In the genomic region with DNA sequence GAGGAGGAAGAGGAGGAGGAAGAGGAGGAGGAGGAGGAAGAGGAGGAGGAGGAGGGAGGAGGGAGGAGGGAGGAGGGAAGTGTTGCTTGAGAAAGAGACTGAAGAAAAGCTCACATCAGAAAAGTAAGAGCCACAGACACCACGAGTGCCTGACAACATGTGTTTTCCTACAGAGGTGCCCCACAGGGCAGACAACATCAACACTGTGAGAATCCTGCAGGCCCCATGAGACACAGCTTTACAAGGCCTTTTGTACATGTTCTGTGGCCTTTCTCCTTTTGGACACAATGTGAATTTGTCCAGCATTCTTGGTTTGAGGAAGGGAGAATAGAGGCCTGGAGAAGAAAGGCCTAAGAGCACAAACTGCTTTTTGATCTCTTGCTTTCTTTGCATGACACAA, we compare ENCODE assay signal across 13 mouse cellular contexts.
A peak's percentile ranks its signal among the peaks of the same experiment; 100 is the strongest.
DNase-seq lines count a peak whose midpoint lies in the region; ATAC-seq and TF ChIP-seq lines count a peak whose summit lies in the region.
"Had no signal": no experiment of that assay in that cellular context is flagged by ENCODE, and none has a peak within 500 bp of the region (broad histone marks: within the 10 kb centered on the region; RNA-seq: fewer than 3 reads in every experiment).

No protein-coding gene starts in this region.

- DNase-seq in embryo, embryonic 10 days (ENCODE audit: low spot score) = peak; percentile 11
- DNase-seq in embryo, embryonic 9.5 days (ENCODE audit: extremely low spot score) = no peak
- DNase-seq in heart, adult 11 months = peak; percentile 86
- no peak for DNase-seq in heart, postnatal 25 days (ENCODE audit: low spot score)
- DNase-seq in hindbrain, embryonic 11.5 days (ENCODE audit: low spot score) = peak; percentile 7
- no peak for DNase-seq in hindbrain, postnatal 0 days (ENCODE audit: low spot score)
- DNase-seq in midbrain, postnatal 0 days (ENCODE audit: low spot score) = no peak

- no peak overlapping the region for H3K4me2 ChIP-seq in hindbrain, embryonic 11.5 days (replicated peaks; ENCODE audit: low read depth, low read length)
- no peak overlapping the region for H3K4me2 ChIP-seq in hindbrain, postnatal 0 days (ENCODE audit: low read depth, low read length)
- no peak overlapping the region for H3K4me2 ChIP-seq in midbrain, embryonic 16.5 days (ENCODE audit: low read length)
- no peak overlapping the region for H3K4me2 ChIP-seq in midbrain, postnatal 0 days (ENCODE audit: low read depth, low read length, poor library complexity, severe bottlenecking)
- H3K4me2 ChIP-seq: embryonic facial prominence, embryonic 13.5 days; embryonic facial prominence, embryonic 15.5 days; forebrain, embryonic 12.5 days had no signal

- no peak overlapping the region for H3K9ac ChIP-seq in hindbrain, embryonic 11.5 days (ENCODE audit: low read depth, low read length)
- no peak overlapping the region for H3K9ac ChIP-seq in hindbrain, postnatal 0 days (replicated peaks; ENCODE audit: low read length)
- H3K9ac ChIP-seq in midbrain, embryonic 16.5 days (ENCODE audit: low read depth, low read length) = no peak overlapping the region
- H3K9ac ChIP-seq in midbrain, postnatal 0 days (replicated peaks; ENCODE audit: low read length, poor library complexity, severe bottlenecking) = no peak overlapping the region
- H3K9ac ChIP-seq: embryonic facial prominence, embryonic 13.5 days; embryonic facial prominence, embryonic 15.5 days; forebrain, embryonic 12.5 days had no signal

- H3K9me3 ChIP-seq in hindbrain, embryonic 11.5 days (ENCODE audit: control insufficient read depth, low read length) = no peaks in the 10 kb centered on the region
- H3K9me3 ChIP-seq in hindbrain, postnatal 0 days (ENCODE audit: low read length) = no peaks in the 10 kb centered on the region
- H3K9me3 ChIP-seq in midbrain, embryonic 16.5 days (replicated peaks; ENCODE audit: control insufficient read depth, low read length, poor library complexity, severe bottlenecking) = no peaks in the 10 kb centered on the region
- no peaks in the 10 kb centered on the region for H3K9me3 ChIP-seq in midbrain, postnatal 0 days (ENCODE audit: low read length)
- H3K9me3 ChIP-seq: embryonic facial prominence, embryonic 13.5 days; embryonic facial prominence, embryonic 15.5 days; forebrain, embryonic 10.5 days; forebrain, embryonic 12.5 days had no signal

- H3K27me3 ChIP-seq in hindbrain, embryonic 11.5 days (ENCODE audit: control insufficient read depth, insufficient read depth, low read length) = no peaks in the 10 kb centered on the region
- no peaks in the 10 kb centered on the region for H3K27me3 ChIP-seq in hindbrain, postnatal 0 days (ENCODE audit: insufficient read depth, low read length)
- no peaks in the 10 kb centered on the region for H3K27me3 ChIP-seq in midbrain, embryonic 16.5 days (ENCODE audit: control insufficient read depth, insufficient read depth, low read depth, low read length)
- H3K27me3 ChIP-seq in midbrain, postnatal 0 days (ENCODE audit: insufficient read depth, low read length) = no peaks in the 10 kb centered on the region
- H3K27me3 ChIP-seq: embryonic facial prominence, embryonic 13.5 days; embryonic facial prominence, embryonic 15.5 days had no signal

- no peaks in the 10 kb centered on the region for H3K36me3 ChIP-seq in hindbrain, embryonic 11.5 days (ENCODE audit: control insufficient read depth, insufficient read depth, low read length)
- no peaks in the 10 kb centered on the region for H3K36me3 ChIP-seq in hindbrain, postnatal 0 days (ENCODE audit: insufficient read depth, low read length)
- no peaks in the 10 kb centered on the region for H3K36me3 ChIP-seq in midbrain, embryonic 16.5 days (ENCODE audit: control insufficient read depth, insufficient read depth, low read length)
- no peaks in the 10 kb centered on the region for H3K36me3 ChIP-seq in midbrain, postnatal 0 days (ENCODE audit: insufficient read depth, low read length)
- H3K36me3 ChIP-seq: embryonic facial prominence, embryonic 13.5 days; embryonic facial prominence, embryonic 15.5 days; forebrain, embryonic 10.5 days; forebrain, embryonic 12.5 days had no signal

- 14% methylated on average over 1 of the region's 1 CpGs for WGBS in hindbrain, embryonic 11.5 days
- WGBS in hindbrain, postnatal 0 days = 36% methylated on average over 1 of the region's 1 CpGs
- WGBS in midbrain, embryonic 16.5 days = 0% methylated on average over 1 of the region's 1 CpGs
- WGBS in midbrain, postnatal 0 days = 28% methylated on average over 1 of the region's 1 CpGs

- H3K4me3 ChIP-seq in hindbrain, embryonic 11.5 days (ENCODE audit: low read depth, low read length) = no peak overlapping the region
- no peak overlapping the region for H3K4me3 ChIP-seq in hindbrain, postnatal 0 days (ENCODE audit: low read length)
- no peak overlapping the region for H3K4me3 ChIP-seq in midbrain, embryonic 16.5 days (ENCODE audit: low read depth, low read length)
- no peak overlapping the region for H3K4me3 ChIP-seq in midbrain, postnatal 0 days (ENCODE audit: low read depth, low read length)
- H3K4me3 ChIP-seq: embryonic facial prominence, embryonic 13.5 days; embryonic facial prominence, embryonic 15.5 days; erythroblast, embryonic 14.5 days; forebrain, embryonic 10.5 days; forebrain, embryonic 12.5 days had no signal

- intact Hi-C loops in heart, postnatal 25 days (cut with DNase I) = loop anchor here (5.0 kb wide), 3 partner anchors 65 to 1195 kb away; no protein-coding TSS in a partner anchor

- H3K4me1 ChIP-seq in hindbrain, embryonic 11.5 days (replicated peaks; ENCODE audit: control insufficient read depth, insufficient read depth, low read length) = no peaks in the 10 kb centered on the region
- no peaks in the 10 kb centered on the region for H3K4me1 ChIP-seq in hindbrain, postnatal 0 days (ENCODE audit: insufficient read depth, low read length)
- peaks cover 8% of the 10 kb centered on the region; the same call in 1 of the 2 replicates for H3K4me1 ChIP-seq in midbrain, embryonic 16.5 days (ENCODE audit: control insufficient read depth, insufficient read depth, low read length)
- peaks cover 2% of the 10 kb centered on the region; the same call in 1 of the 2 replicates for H3K4me1 ChIP-seq in midbrain, postnatal 0 days (ENCODE audit: insufficient read depth, low read length)
- H3K4me1 ChIP-seq: embryonic facial prominence, embryonic 13.5 days; embryonic facial prominence, embryonic 15.5 days had no signal

- TF ChIP-seq CTCF in hindbrain, postnatal 0 days (IDR thresholded peaks at IDR 0.05; ENCODE audit: low read depth) = no peak
- no peak for TF ChIP-seq CTCF in midbrain, postnatal 0 days (IDR thresholded peaks at IDR 0.05)

- ATAC-seq in hindbrain, embryonic 11.5 days (ENCODE audit: low FRiP score) = no peak
- no peak for ATAC-seq in hindbrain, postnatal 0 days
- no peak for ATAC-seq in midbrain, embryonic 16.5 days
- ATAC-seq in midbrain, postnatal 0 days (ENCODE audit: low FRiP score) = no peak

- H3K27ac ChIP-seq in hindbrain, embryonic 11.5 days (ENCODE audit: low read depth, low read length) = no peak overlapping the region
- no peak overlapping the region for H3K27ac ChIP-seq in hindbrain, postnatal 0 days
- H3K27ac ChIP-seq in midbrain, embryonic 16.5 days (ENCODE audit: low read length) = peak overlapping the region; percentile 25; the same call in 1 of the 2 replicates
- no peak overlapping the region for H3K27ac ChIP-seq in midbrain, postnatal 0 days (ENCODE audit: low read depth, low read length)
- H3K27ac ChIP-seq: embryonic facial prominence, embryonic 13.5 days; embryonic facial prominence, embryonic 15.5 days; forebrain, embryonic 10.5 days; forebrain, embryonic 12.5 days had no signal

Comparison
In these comparisons a context has a peak if more than half of its experiments do, and no peak if none do; other contexts are left out.
1. DNase-seq: peak in embryo, embryonic 10 days (single experiment), heart, adult 11 months (single experiment) and hindbrain, embryonic 11.5 days (single experiment); none in embryo, embryonic 9.5 days (single experiment), heart, postnatal 25 days (single experiment), hindbrain, postnatal 0 days (single experiment) and midbrain, postnatal 0 days (single experiment).